Mouse (Mus musculus) midbrain, embryonic 10.5 days (tissue): ENCODE results near the gene Frem2. TPM values are rescaled to one million over a fixed set of nuclear protein-coding genes. Genes with fewer than 3 reads are reported as not detected.
A peak's percentile ranks its signal among the peaks of the same experiment; 100 is the strongest.

Source experiments
- DNase-seq: peaks from one replicate; pipeline ENCODE4 v3.0.0-alpha.2; 2017; ENCODE audit warnings: low spot score
- H3K27ac ChIP-seq: fragments of 300-500 bp; sonication (generic); replicated peaks from 2 replicates; pipeline ENCODE4 v1.5.1; 2016; ENCODE audit warnings: mild to moderate bottlenecking
- H3K27me3 ChIP-seq: fragments of 300-500 bp; sonication (generic); 2 replicates; pipeline ENCODE4 v1.6.1; 2016; ENCODE audit warnings: low read depth, mild to moderate bottlenecking; ENCODE audit not compliant: poor library complexity, severe bottlenecking
- H3K36me3 ChIP-seq: fragments of 300-500 bp; sonication (generic); 2 replicates; pipeline ENCODE4 v1.6.1; 2016; ENCODE audit warnings: mild to moderate bottlenecking, moderate library complexity
- H3K4me1 ChIP-seq: fragments of 300-500 bp; sonication (generic); 2 replicates; pipeline ENCODE4 v1.6.1; 2016
- H3K4me3 ChIP-seq: fragments of 300-500 bp; sonication (generic); 2 replicates; pipeline ENCODE4 v1.5.1; 2016; ENCODE audit warnings: mild to moderate bottlenecking, moderate library complexity
- H3K9me3 ChIP-seq: fragments of 300-500 bp; sonication (generic); replicated peaks from 2 replicates; pipeline ENCODE4 v1.6.1; 2016; ENCODE audit warnings: mild to moderate bottlenecking
- WGBS: fragments of 180-500 bp; shearing (Covaris S2); methylation state at CpG from one replicate; pipeline ENCODE4 v1.1.7; 2016; 5-methylcytosine and 5-hydroxymethylcytosine counted together
- polyA plus RNA-seq: library from polyadenylated mRNA; unstranded; fragments of >200 nt; fragmentation: Nextera tagmentation; extraction: Ambion mirVana; gene quantifications from 2 replicates; pipeline ENCODE4 v1.2.1, GENCODE M21; 2016

The Frem2 gene
- polyA plus RNA-seq, 1 experiment from 2014 or later, result 4.4 TPM

- Histone ChIP-seq H3K4me1 (peaks cover 24% of the 10 kb centered on the region), H3K27ac (no peak overlapping the region), H3K27me3 (no peaks in the 10 kb centered on the region), H3K4me3 (no peak overlapping the region), H3K9me3 (peaks cover under 1% of the 10 kb centered on the region; the same call in 1 of the 2 replicates), H3K36me3 (peaks cover under 1% of the 10 kb centered on the region; the same call in 1 of the 2 replicates)
- WGBS, result 62% methylated on average over 4 of the region's 4 CpGs
- no peak for DNase-seq
These were observed 57.0 kb downstream of the Frem2 start for GRCm38 (mm10) chr3:53600140-53600539.

- no peak for DNase-seq
- no peak overlapping the region for H3K27ac ChIP-seq
- no peaks in the 10 kb centered on the region for H3K27me3 ChIP-seq
- no peaks in the 10 kb centered on the region for H3K9me3 ChIP-seq
- H3K36me3 ChIP-seq, result no peaks in the 10 kb centered on the region
- H3K4me1 ChIP-seq, result peaks cover 24% of the 10 kb centered on the region
- no peak overlapping the region for H3K4me3 ChIP-seq
- WGBS, result 31% methylated on average over 7 of the region's 7 CpGs
These were observed 57.8 kb downstream of the Frem2 start for GRCm38 (mm10) chr3:53599315-53599714.

- no peaks in the 10 kb centered on the region for H3K36me3 ChIP-seq
- no peak overlapping the region for H3K4me3 ChIP-seq
These were observed 58.9 kb downstream of the Frem2 start for GRCm38 (mm10) chr3:53598153-53598800.

GRCm38 (mm10) chr3:53594471-53594870 lies 62.7 kb downstream of the Frem2 start:
- WGBS, result 75% methylated on average over 4 of the region's 4 CpGs
- Histone ChIP-seq H3K9me3 (no peaks in the 10 kb centered on the region), H3K4me3 (no peak overlapping the region), H3K36me3 (no peaks in the 10 kb centered on the region), H3K27me3 (peaks cover 6% of the 10 kb centered on the region; the same call in 1 of the 2 replicates), H3K27ac (no peak overlapping the region), H3K4me1 (peaks cover 40% of the 10 kb centered on the region)
- no peak for DNase-seq

More at GRCm38 (mm10) chr3:53598153-53598800, 58.9 kb downstream of the Frem2 start:
- peak overlapping the region; percentile 49; the same call in 1 of the 2 replicates for H3K27ac ChIP-seq
- no peaks in the 10 kb centered on the region for H3K27me3 ChIP-seq
- WGBS, result 6% methylated on average over 9 of the region's 9 CpGs
- peaks cover 32% of the 10 kb centered on the region for H3K4me1 ChIP-seq
- no peak for DNase-seq
- no peaks in the 10 kb centered on the region for H3K9me3 ChIP-seq

- 10% methylated on average over 3 of the region's 3 CpGs for WGBS
These were observed 63.4 kb downstream of the Frem2 start for GRCm38 (mm10) chr3:53593718-53594117.

GRCm38 (mm10) chr3:53592036-53592435 lies 65.1 kb downstream of the Frem2 start:
- no peak overlapping the region for H3K27ac ChIP-seq
- no peaks in the 10 kb centered on the region for H3K9me3 ChIP-seq
- no peaks in the 10 kb centered on the region for H3K36me3 ChIP-seq
- H3K27me3 ChIP-seq, result peaks cover 6% of the 10 kb centered on the region; the same call in 1 of the 2 replicates
- DNase-seq, result no peak
- whole genome bisulfite sequencing, result 94% methylated on average over 7 of the region's 7 CpGs
- H3K4me3 ChIP-seq, result no peak overlapping the region
- peaks cover 34% of the 10 kb centered on the region for H3K4me1 ChIP-seq

More at GRCm38 (mm10) chr3:53593718-53594117, 63.4 kb downstream of the Frem2 start:
- no peaks in the 10 kb centered on the region for H3K36me3 ChIP-seq
- no peaks in the 10 kb centered on the region for H3K9me3 ChIP-seq
- no peak for DNase-seq
- peaks cover 6% of the 10 kb centered on the region; the same call in 1 of the 2 replicates for H3K27me3 ChIP-seq
- peaks cover 37% of the 10 kb centered on the region for H3K4me1 ChIP-seq
- no peak overlapping the region for H3K27ac ChIP-seq
- no peak overlapping the region for H3K4me3 ChIP-seq

- WGBS, result 2% methylated on average over 2 of the region's 2 CpGs
- Histone ChIP-seq H3K27ac (no peak overlapping the region), H3K9me3 (no peaks in the 10 kb centered on the region), H3K4me3 (no peak overlapping the region), H3K27me3 (peaks cover 6% of the 10 kb centered on the region; the same call in 1 of the 2 replicates), H3K4me1 (peaks cover 38% of the 10 kb centered on the region), H3K36me3 (no peaks in the 10 kb centered on the region)
- peak; percentile 50 for DNase-seq
These were observed 67.0 kb downstream of the Frem2 start for GRCm38 (mm10) chr3:53590139-53590621.

GRCm38 (mm10) chr3:53583248-53583647 lies 73.9 kb downstream of the Frem2 start:
- H3K27me3 ChIP-seq, result no peaks in the 10 kb centered on the region
- no peak overlapping the region for H3K4me3 ChIP-seq
- peaks cover 22% of the 10 kb centered on the region for H3K4me1 ChIP-seq
- H3K36me3 ChIP-seq, result no peaks in the 10 kb centered on the region
- WGBS, result 93% methylated on average over 8 of the region's 8 CpGs
- no peak overlapping the region for H3K27ac ChIP-seq
- DNase-seq, result no peak
- H3K9me3 ChIP-seq, result no peaks in the 10 kb centered on the region

- Histone ChIP-seq H3K4me3 (no peak overlapping the region), H3K36me3 (no peaks in the 10 kb centered on the region), H3K4me1 (peaks cover 30% of the 10 kb centered on the region), H3K9me3 (no peaks in the 10 kb centered on the region), H3K27ac (no peak overlapping the region), H3K27me3 (0 out of 2 replicates have a peak, but pooled peaks cover 5% of the 10 kb centered on the region)
- no peak for DNase-seq
- 85% methylated on average over 5 of the region's 5 CpGs for WGBS
These were observed 76.4 kb downstream of the Frem2 start for GRCm38 (mm10) chr3:53580596-53581254.

GRCm38 (mm10) chr3:53579121-53579704 lies 77.9 kb downstream of the Frem2 start:
- WGBS, result 85% methylated on average over 10 of the region's 10 CpGs

GRCm38 (mm10) chr3:53576320-53577116 lies 80.6 kb downstream of the Frem2 start:
- peak; percentile 41 for DNase-seq
- Histone ChIP-seq H3K9me3 (no peaks in the 10 kb centered on the region), H3K27ac (peak overlapping the region; percentile 53; the same call in 1 of the 2 replicates), H3K4me3 (no peak overlapping the region), H3K27me3 (0 out of 2 replicates have a peak, but pooled peaks cover 5% of the 10 kb centered on the region), H3K4me1 (peaks cover 40% of the 10 kb centered on the region), H3K36me3 (no peaks in the 10 kb centered on the region)
- WGBS, result 38% methylated on average over 7 of the region's 7 CpGs

More at GRCm38 (mm10) chr3:53579121-53579704, 77.9 kb downstream of the Frem2 start:
- Histone ChIP-seq H3K4me1 (peaks cover 33% of the 10 kb centered on the region), H3K9me3 (no peaks in the 10 kb centered on the region), H3K4me3 (no peak overlapping the region), H3K27ac (no peak overlapping the region), H3K36me3 (no peaks in the 10 kb centered on the region), H3K27me3 (0 out of 2 replicates have a peak, but pooled peaks cover 5% of the 10 kb centered on the region)
- DNase-seq, result no peak

- DNase-seq, result peak; percentile 41
These were observed 83.0 kb downstream of the Frem2 start for GRCm38 (mm10) chr3:53574123-53574522.

More at GRCm38 (mm10) chr3:53574123-53574522, 83.0 kb downstream of the Frem2 start:
- H3K9me3 ChIP-seq, result no peaks in the 10 kb centered on the region
- H3K4me1 ChIP-seq, result peaks cover 42% of the 10 kb centered on the region
- no peak overlapping the region for H3K27ac ChIP-seq
- no peaks in the 10 kb centered on the region for H3K36me3 ChIP-seq
- 0 out of 2 replicates have a peak, but pooled peaks cover 5% of the 10 kb centered on the region for H3K27me3 ChIP-seq
- no peak overlapping the region for H3K4me3 ChIP-seq
- 31% methylated on average over 9 of the region's 9 CpGs for WGBS
